Mouse (Mus musculus): ENCODE data around the gene Sgsm1. TPM values are rescaled to one million over a fixed set of nuclear protein-coding genes. Genes with fewer than 3 reads are reported as not detected.
"Not testable (repeated sequence)": the region's sequence is repeated elsewhere in the genome, so short reads cannot be mapped to it uniquely, and the experiment has no call there.

The Sgsm1 gene
- polyA plus RNA-seq, 1 experiment from 2014 or later, result 4.9 TPM

- no peak overlapping the region for H3K9ac ChIP-seq (ENCODE audit: low read depth, low read length)
- H3K9me3 ChIP-seq (ENCODE audit: control insufficient read depth, low read length), result no peaks in the 10 kb centered on the region
- H3K4me1 ChIP-seq (replicated peaks; ENCODE audit: control insufficient read depth, insufficient read depth, low read length), result no peaks in the 10 kb centered on the region
- no peak overlapping the region for H3K4me3 ChIP-seq (ENCODE audit: low read depth, low read length)
- DNase-seq (ENCODE audit: low spot score) (no peak), ATAC-seq (replicated peaks; ENCODE audit: low FRiP score) (no peak; the same call in 1 of the 2 replicates)
- H3K27me3 ChIP-seq (replicated peaks; ENCODE audit: control insufficient read depth, insufficient read depth, low read length), result peaks cover 66% of the 10 kb centered on the region
- H3K36me3 ChIP-seq (ENCODE audit: control insufficient read depth, insufficient read depth, low read length), result no peaks in the 10 kb centered on the region
- H3K27ac ChIP-seq (ENCODE audit: low read depth, low read length), result no peak overlapping the region
- 23% methylated on average over 13 of the region's 13 CpGs for WGBS
- H3K4me2 ChIP-seq, result no peak overlapping the region
These were observed 38.0 kb upstream of the Sgsm1 start for GRCm38 (mm10) chr5:113348597-113348996.

- no peak for ATAC-seq (replicated peaks; ENCODE audit: low FRiP score)
- Histone ChIP-seq H3K4me1 (replicated peaks; ENCODE audit: control insufficient read depth, insufficient read depth, low read length) (no peaks in the 10 kb centered on the region), H3K27me3 (replicated peaks; ENCODE audit: control insufficient read depth, insufficient read depth, low read length) (peaks cover 65% of the 10 kb centered on the region), H3K9ac (ENCODE audit: low read depth, low read length) (no peak overlapping the region), H3K4me2 (no peak overlapping the region), H3K9me3 (ENCODE audit: control insufficient read depth, low read length) (no peaks in the 10 kb centered on the region), H3K27ac (ENCODE audit: low read depth, low read length) (no peak overlapping the region), H3K4me3 (ENCODE audit: low read depth, low read length) (no peak overlapping the region), H3K36me3 (ENCODE audit: control insufficient read depth, insufficient read depth, low read length) (no peaks in the 10 kb centered on the region)
- WGBS, result 29% methylated on average over 12 of the region's 12 CpGs
- DNase-seq (ENCODE audit: low spot score), result no peak
These were observed 37.0 kb upstream of the Sgsm1 start for GRCm38 (mm10) chr5:113347593-113347992.

GRCm38 (mm10) chr5:113346651-113347050, 36.1 kb upstream of the Sgsm1 start:
- 36% methylated on average over 6 of the region's 6 CpGs for WGBS
- not testable (repeated sequence) for ATAC-seq (replicated peaks; ENCODE audit: low FRiP score); H3K9ac ChIP-seq (ENCODE audit: low read depth, low read length); H3K27ac ChIP-seq (ENCODE audit: low read depth, low read length); H3K4me2 ChIP-seq; H3K36me3 ChIP-seq (ENCODE audit: control insufficient read depth, insufficient read depth, low read length); H3K9me3 ChIP-seq (ENCODE audit: control insufficient read depth, low read length); DNase-seq (ENCODE audit: low spot score); H3K4me3 ChIP-seq (ENCODE audit: low read depth, low read length); H3K4me1 ChIP-seq (replicated peaks; ENCODE audit: control insufficient read depth, insufficient read depth, low read length)
- H3K27me3 ChIP-seq (replicated peaks; ENCODE audit: control insufficient read depth, insufficient read depth, low read length), result peaks cover 66% of the 10 kb centered on the region

GRCm38 (mm10) chr5:113345781-113346180, 35.2 kb upstream of the Sgsm1 start:
- peaks cover 68% of the 10 kb centered on the region for H3K27me3 ChIP-seq (replicated peaks; ENCODE audit: control insufficient read depth, insufficient read depth, low read length)
- H3K4me1 ChIP-seq (replicated peaks; ENCODE audit: control insufficient read depth, insufficient read depth, low read length), result no peaks in the 10 kb centered on the region
- H3K4me3 ChIP-seq (ENCODE audit: low read depth, low read length), result no peak overlapping the region
- no peak overlapping the region for H3K4me2 ChIP-seq
- WGBS, result 12% methylated on average over 11 of the region's 11 CpGs
- H3K9me3 ChIP-seq (ENCODE audit: control insufficient read depth, low read length), result no peaks in the 10 kb centered on the region
- H3K9ac ChIP-seq (ENCODE audit: low read depth, low read length), result no peak overlapping the region
- H3K27ac ChIP-seq (ENCODE audit: low read depth, low read length), result no peak overlapping the region
- DNase-seq (ENCODE audit: low spot score), result no peak
- H3K36me3 ChIP-seq (ENCODE audit: control insufficient read depth, insufficient read depth, low read length), result no peaks in the 10 kb centered on the region
- ATAC-seq (replicated peaks; ENCODE audit: low FRiP score), result no peak

- Histone ChIP-seq H3K27me3 (replicated peaks; ENCODE audit: control insufficient read depth, insufficient read depth, low read length) (peaks cover 63% of the 10 kb centered on the region), H3K9me3 (ENCODE audit: control insufficient read depth, low read length) (no peaks in the 10 kb centered on the region), H3K4me3 (ENCODE audit: low read depth, low read length) (no peak overlapping the region), H3K27ac (ENCODE audit: low read depth, low read length) (no peak overlapping the region), H3K4me1 (replicated peaks; ENCODE audit: control insufficient read depth, insufficient read depth, low read length) (no peaks in the 10 kb centered on the region), H3K4me2 (no peak overlapping the region), H3K36me3 (ENCODE audit: control insufficient read depth, insufficient read depth, low read length) (no peaks in the 10 kb centered on the region), H3K9ac (ENCODE audit: low read depth, low read length) (no peak overlapping the region)
- 34% methylated on average over 16 of the region's 16 CpGs for WGBS
- ATAC-seq (replicated peaks; ENCODE audit: low FRiP score) (no peak), DNase-seq (ENCODE audit: low spot score) (no peak)
These were observed 34.2 kb upstream of the Sgsm1 start for GRCm38 (mm10) chr5:113344635-113345386.

- Histone ChIP-seq H3K4me2 (no peak overlapping the region), H3K9ac (ENCODE audit: low read depth, low read length) (no peak overlapping the region), H3K27me3 (replicated peaks; ENCODE audit: control insufficient read depth, insufficient read depth, low read length) (peaks cover 55% of the 10 kb centered on the region), H3K27ac (ENCODE audit: low read depth, low read length) (no peak overlapping the region), H3K4me1 (replicated peaks; ENCODE audit: control insufficient read depth, insufficient read depth, low read length) (no peaks in the 10 kb centered on the region), H3K4me3 (ENCODE audit: low read depth, low read length) (no peak overlapping the region), H3K36me3 (ENCODE audit: control insufficient read depth, insufficient read depth, low read length) (no peaks in the 10 kb centered on the region), H3K9me3 (ENCODE audit: control insufficient read depth, low read length) (no peaks in the 10 kb centered on the region)
- DNase-seq (ENCODE audit: low spot score) (no peak), ATAC-seq (replicated peaks; ENCODE audit: low FRiP score) (no peak)
- 32% methylated on average over 9 of the region's 9 CpGs for WGBS
These were observed 25.7 kb upstream of the Sgsm1 start for GRCm38 (mm10) chr5:113336281-113336680.

- Histone ChIP-seq H3K4me2 (peak overlapping the region; percentile 42), H3K27ac (ENCODE audit: low read depth, low read length) (no peak overlapping the region), H3K9me3 (ENCODE audit: control insufficient read depth, low read length) (no peaks in the 10 kb centered on the region), H3K4me3 (ENCODE audit: low read depth, low read length) (no peak overlapping the region), H3K27me3 (replicated peaks; ENCODE audit: control insufficient read depth, insufficient read depth, low read length) (peaks cover 55% of the 10 kb centered on the region), H3K4me1 (replicated peaks; ENCODE audit: control insufficient read depth, insufficient read depth, low read length) (no peaks in the 10 kb centered on the region), H3K36me3 (ENCODE audit: control insufficient read depth, insufficient read depth, low read length) (no peaks in the 10 kb centered on the region), H3K9ac (ENCODE audit: low read depth, low read length) (no peak overlapping the region)
- DNase-seq (ENCODE audit: low spot score) (peak; percentile 42), ATAC-seq (replicated peaks; ENCODE audit: low FRiP score) (no peak)
- WGBS, result 2% methylated on average over 17 of the region's 17 CpGs
These were observed 25.1 kb upstream of the Sgsm1 start for GRCm38 (mm10) chr5:113335732-113336131.

GRCm38 (mm10) chr5:113334621-113335530, 24.3 kb upstream of the Sgsm1 start:
- H3K9me3 ChIP-seq (ENCODE audit: control insufficient read depth, low read length), result no peaks in the 10 kb centered on the region
- no peak for DNase-seq (ENCODE audit: low spot score)
- H3K9ac ChIP-seq (ENCODE audit: low read depth, low read length), result no peak overlapping the region
- no peak overlapping the region for H3K4me3 ChIP-seq (ENCODE audit: low read depth, low read length)
- ATAC-seq (replicated peaks; ENCODE audit: low FRiP score), result no peak
- no peak overlapping the region for H3K27ac ChIP-seq (ENCODE audit: low read depth, low read length)
- WGBS, result 11% methylated on average over 34 of the region's 34 CpGs
- no peaks in the 10 kb centered on the region for H3K4me1 ChIP-seq (replicated peaks; ENCODE audit: control insufficient read depth, insufficient read depth, low read length)
- peaks cover 55% of the 10 kb centered on the region for H3K27me3 ChIP-seq (replicated peaks; ENCODE audit: control insufficient read depth, insufficient read depth, low read length)
- no peak overlapping the region for H3K4me2 ChIP-seq
- H3K36me3 ChIP-seq (ENCODE audit: control insufficient read depth, insufficient read depth, low read length), result no peaks in the 10 kb centered on the region
